Mouse (Mus musculus): ENCODE measurements around the gene G6pc3. TPM values are rescaled to one million over a fixed set of nuclear protein-coding genes. Genes with fewer than 3 reads are reported as not detected.

Gene G6pc3
- total RNA-seq, 1 experiment, result 14.2 TPM

- peak overlapping the region; percentile 31 to 56; a peak in 3 of 4 replicates for H3K4me3 ChIP-seq (ENCODE audit: insufficient read depth in 1 of 2, low read depth in 1 of 2, low read length in 2 of 2, poor library complexity in 1 of 2, severe bottlenecking in 1 of 2)
- in situ Hi-C loops (cut with MboI; ENCODE audit: low sequenced_read_pairs in 2 of 2, unreplicated experiment in 2 of 2), result no loop called here
- no peaks in the 10 kb centered on the region for H3K9me3 ChIP-seq (ENCODE audit: control insufficient read depth, insufficient read depth, low read depth, low read length)
- peaks cover 11% of the 10 kb centered on the region; the same call in 1 of the 2 replicates for H3K36me3 ChIP-seq (ENCODE audit: control insufficient read depth, insufficient read depth, low read length, poor library complexity, severe bottlenecking)
- H3K4me1 ChIP-seq (ENCODE audit: control insufficient read depth in 2 of 2, insufficient read depth in 2 of 2, low read length in 2 of 2, poor library complexity in 1 of 2), result peaks cover 4 to 30% of the 10 kb centered on the region in 2 experiments; a peak in 3 of 4 replicates
- 0 out of 2 replicates have a peak overlapping the region, but pooled peaks have one; percentile 12 for H3K9ac ChIP-seq (ENCODE audit: insufficient read depth, low read depth, low read length, poor library complexity, severe bottlenecking)
- DNase-seq (ENCODE audit: low read depth, low spot score), result no peak
- TF ChIP-seq ZC3H11A (IDR thresholded peaks at IDR 0.05; ENCODE audit: borderline replicate concordance, low read depth, low read length), result no peak
- no peak for TF ChIP-seq CHD2 (IDR thresholded peaks at IDR 0.05; ENCODE audit: low read depth, low read length)
- TF ChIP-seq MAFK (IDR thresholded peaks at IDR 0.05; ENCODE audit: insufficient read depth, low read depth, low read length), result no peak
- TF ChIP-seq HCFC1 (IDR thresholded peaks at IDR 0.05; ENCODE audit: borderline replicate concordance, insufficient read depth, low read length), result no peak
- H3K27ac ChIP-seq (ENCODE audit: insufficient read depth, low read depth, low read length, poor library complexity, severe bottlenecking), result no peak overlapping the region
These were observed 29.4 kb downstream of the G6pc3 start for GRCm38 (mm10) chr11:102218783-102219182.

DNA sequence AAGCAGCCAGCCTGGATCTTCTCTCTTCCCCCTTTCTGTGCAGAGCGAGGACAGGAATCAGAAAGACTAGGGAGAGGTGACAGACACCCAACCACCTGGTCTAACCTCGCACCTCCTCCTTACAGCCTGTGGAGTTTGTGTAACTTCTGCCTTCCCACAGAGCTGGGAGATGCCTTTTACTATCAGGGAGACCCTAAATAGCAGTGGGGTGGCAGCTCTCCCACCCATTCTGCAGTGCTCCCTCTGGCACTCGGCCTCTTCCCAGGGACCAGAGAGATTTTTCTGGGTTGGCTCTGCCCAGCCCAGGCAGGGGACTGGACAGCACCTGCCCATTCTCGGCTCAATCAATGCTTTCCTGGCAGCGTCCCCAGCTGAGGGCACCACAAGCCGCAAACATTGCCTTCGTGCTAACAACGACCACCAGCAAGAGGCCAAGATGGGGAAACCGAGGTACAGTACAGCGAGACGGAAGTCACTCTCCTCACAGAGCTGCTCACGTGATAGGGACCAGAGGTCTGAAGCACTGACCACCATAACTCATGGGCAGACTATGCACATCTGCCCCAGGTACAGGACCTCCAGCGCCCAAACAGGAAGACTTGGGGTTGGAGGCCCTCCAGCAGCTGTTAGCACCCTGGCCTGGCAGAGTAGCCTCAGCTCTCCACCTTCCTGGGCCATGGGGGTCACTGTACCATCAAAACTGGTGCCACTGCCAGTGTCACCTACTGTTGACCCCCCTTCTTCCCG, 30.0 kb downstream of the G6pc3 start:
- no peak for DNase-seq (ENCODE audit: low read depth, low spot score)
- peaks cover 11% of the 10 kb centered on the region; the same call in 1 of the 2 replicates for H3K36me3 ChIP-seq (ENCODE audit: control insufficient read depth, insufficient read depth, low read length, poor library complexity, severe bottlenecking)
- no peaks in the 10 kb centered on the region for H3K9me3 ChIP-seq (ENCODE audit: control insufficient read depth, insufficient read depth, low read depth, low read length)
- TF ChIP-seq ZC3H11A (IDR thresholded peaks at IDR 0.05; ENCODE audit: borderline replicate concordance, low read depth, low read length) (no peak), MAFK (IDR thresholded peaks at IDR 0.05; ENCODE audit: insufficient read depth, low read depth, low read length) (no peak), ZNF384 (IDR thresholded peaks at IDR 0.05; ENCODE audit: low read depth, low read length) (no peak), CHD2 (IDR thresholded peaks at IDR 0.05; ENCODE audit: low read depth, low read length) (no peak), HCFC1 (IDR thresholded peaks at IDR 0.05; ENCODE audit: borderline replicate concordance, insufficient read depth, low read length) (no peak)
- in situ Hi-C loops (cut with MboI; ENCODE audit: low sequenced_read_pairs in 2 of 2, unreplicated experiment in 2 of 2), result no loop called here
- no peak overlapping the region for H3K9ac ChIP-seq (ENCODE audit: insufficient read depth, low read depth, low read length, poor library complexity, severe bottlenecking)
- peaks cover 6 to 36% of the 10 kb centered on the region in 2 experiments; a peak in 3 of 4 replicates for H3K4me1 ChIP-seq (ENCODE audit: control insufficient read depth in 2 of 2, insufficient read depth in 2 of 2, low read length in 2 of 2, poor library complexity in 1 of 2)
- H3K4me3 ChIP-seq (ENCODE audit: insufficient read depth in 1 of 2, low read depth in 1 of 2, low read length in 2 of 2, poor library complexity in 1 of 2, severe bottlenecking in 1 of 2), result no peak overlapping the region
- H3K27ac ChIP-seq (ENCODE audit: insufficient read depth, low read depth, low read length, poor library complexity, severe bottlenecking), result no peak overlapping the region

- no peak for DNase-seq (ENCODE audit: low read depth, low spot score)
- Histone ChIP-seq H3K27ac (ENCODE audit: insufficient read depth, low read depth, low read length, poor library complexity, severe bottlenecking) (no peak overlapping the region), H3K36me3 (ENCODE audit: control insufficient read depth, insufficient read depth, low read length, poor library complexity, severe bottlenecking) (peaks cover 11% of the 10 kb centered on the region; the same call in 1 of the 2 replicates), H3K4me1 (ENCODE audit: control insufficient read depth in 2 of 2, insufficient read depth in 2 of 2, low read length in 2 of 2, poor library complexity in 1 of 2) (peaks cover 7 to 39% of the 10 kb centered on the region in 2 experiments; a peak in 3 of 4 replicates), H3K9me3 (ENCODE audit: control insufficient read depth, insufficient read depth, low read depth, low read length) (no peaks in the 10 kb centered on the region), H3K4me3 (ENCODE audit: insufficient read depth in 1 of 2, low read depth in 1 of 2, low read length in 2 of 2, poor library complexity in 1 of 2, severe bottlenecking in 1 of 2) (no peak overlapping the region), H3K9ac (ENCODE audit: insufficient read depth, low read depth, low read length, poor library complexity, severe bottlenecking) (no peak overlapping the region)
- in situ Hi-C loops (cut with MboI; ENCODE audit: low sequenced_read_pairs in 2 of 2, unreplicated experiment in 2 of 2), result no loop called here
- TF ChIP-seq ZNF384 (IDR thresholded peaks at IDR 0.05; ENCODE audit: low read depth, low read length), result no peak
- TF ChIP-seq CHD2 (IDR thresholded peaks at IDR 0.05; ENCODE audit: low read depth, low read length), result no peak
- TF ChIP-seq HCFC1 (IDR thresholded peaks at IDR 0.05; ENCODE audit: borderline replicate concordance, insufficient read depth, low read length), result no peak
- TF ChIP-seq MAFK (IDR thresholded peaks at IDR 0.05; ENCODE audit: insufficient read depth, low read depth, low read length), result no peak
- no peak for TF ChIP-seq ZC3H11A (IDR thresholded peaks at IDR 0.05; ENCODE audit: borderline replicate concordance, low read depth, low read length)
These were observed 30.6 kb downstream of the G6pc3 start for GRCm38 (mm10) chr11:102219994-102220346.

- DNase-seq (ENCODE audit: low read depth, low spot score), result no peak
- Histone ChIP-seq H3K4me3 (ENCODE audit: insufficient read depth in 1 of 2, low read depth in 1 of 2, low read length in 2 of 2, poor library complexity in 1 of 2, severe bottlenecking in 1 of 2) (no peak overlapping the region), H3K36me3 (ENCODE audit: control insufficient read depth, insufficient read depth, low read length, poor library complexity, severe bottlenecking) (peaks cover 11% of the 10 kb centered on the region; the same call in 1 of the 2 replicates), H3K27ac (ENCODE audit: insufficient read depth, low read depth, low read length, poor library complexity, severe bottlenecking) (no peak overlapping the region), H3K9me3 (ENCODE audit: control insufficient read depth, insufficient read depth, low read depth, low read length) (no peaks in the 10 kb centered on the region), H3K4me1 (ENCODE audit: control insufficient read depth in 2 of 2, insufficient read depth in 2 of 2, low read length in 2 of 2, poor library complexity in 1 of 2) (peaks cover 7 to 41% of the 10 kb centered on the region in 2 experiments; a peak in 2 of 4 replicates), H3K9ac (ENCODE audit: insufficient read depth, low read depth, low read length, poor library complexity, severe bottlenecking) (no peak overlapping the region)
- no peak for TF ChIP-seq CHD2 (IDR thresholded peaks at IDR 0.05; ENCODE audit: low read depth, low read length)
- no peak for TF ChIP-seq MAFK (IDR thresholded peaks at IDR 0.05; ENCODE audit: insufficient read depth, low read depth, low read length)
- in situ Hi-C loops (cut with MboI; ENCODE audit: low sequenced_read_pairs in 2 of 2, unreplicated experiment in 2 of 2), result no loop called here
These were observed 31.0 kb downstream of the G6pc3 start for GRCm38 (mm10) chr11:102220451-102220850.
